Mouse (Mus musculus) ovary, postnatal 14 days (tissue): ENCODE data around the gene Olfr465-ps1.

Source experiments
- DNase-seq: peaks from one replicate; pipeline ENCODE4 v3.0.0; 2022; ENCODE audit warnings: low spot score

The Olfr465-ps1 gene

GRCm38 (mm10) chr13:65137789-65138188 is at the start of gene Olfr465-ps1:
Gene Olfr465-ps1 (plus strand): TSS chr13:65138089.
- no peak for DNase-seq

GRCm38 (mm10) chr13:65095923-65096322 is 42.0 kb upstream of the Olfr465-ps1 start:
- no peak for DNase-seq

- no peak for DNase-seq
Observed at GRCm38 (mm10) chr13:65097018-65097417, 40.9 kb upstream of the Olfr465-ps1 start.

DNA sequence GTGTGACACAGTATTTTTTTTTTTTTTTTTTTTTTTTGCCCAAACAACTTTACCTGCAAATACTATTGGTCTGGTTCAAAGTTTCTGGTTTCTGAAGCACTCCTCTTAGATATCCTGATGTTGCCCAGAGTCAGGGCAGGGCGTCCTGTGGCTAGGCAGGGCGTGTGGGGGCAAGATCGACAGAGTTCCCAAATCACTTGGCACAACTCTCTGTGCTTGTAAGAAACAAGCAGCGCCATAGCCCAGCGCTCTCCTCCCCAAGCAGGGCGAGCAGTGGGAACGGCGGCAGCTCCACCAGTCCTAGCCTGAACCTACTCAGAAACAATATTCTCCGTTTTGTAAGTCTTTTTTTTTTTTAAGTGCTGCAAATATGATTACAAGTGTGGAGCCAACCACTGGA is 37.2 kb upstream of the Olfr465-ps1 start:
- no peak for DNase-seq

GRCm38 (mm10) chr13:65101232-65101631 is 36.7 kb upstream of the Olfr465-ps1 start:
- DNase-seq, result no peak

DNA sequence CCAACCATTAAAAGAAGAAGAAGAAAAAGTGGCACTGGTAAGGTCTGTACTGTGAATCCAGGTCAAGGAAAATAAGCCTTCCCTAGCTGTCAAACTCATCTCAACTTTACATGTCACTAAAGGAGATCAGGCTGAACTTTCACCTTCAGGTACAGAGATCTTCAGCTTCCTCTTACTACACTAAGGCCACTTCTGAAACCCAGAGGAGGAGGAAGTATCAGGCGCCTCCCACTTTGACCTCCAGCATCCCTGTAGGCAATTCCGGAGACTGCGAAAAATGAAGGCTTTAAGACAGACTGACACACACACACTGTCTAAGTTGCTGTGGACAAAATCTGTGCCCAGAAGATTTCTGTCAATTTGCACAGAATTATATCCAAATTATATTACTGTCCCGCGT is 25.9 kb upstream of the Olfr465-ps1 start:
- DNase-seq, result no peak

DNA sequence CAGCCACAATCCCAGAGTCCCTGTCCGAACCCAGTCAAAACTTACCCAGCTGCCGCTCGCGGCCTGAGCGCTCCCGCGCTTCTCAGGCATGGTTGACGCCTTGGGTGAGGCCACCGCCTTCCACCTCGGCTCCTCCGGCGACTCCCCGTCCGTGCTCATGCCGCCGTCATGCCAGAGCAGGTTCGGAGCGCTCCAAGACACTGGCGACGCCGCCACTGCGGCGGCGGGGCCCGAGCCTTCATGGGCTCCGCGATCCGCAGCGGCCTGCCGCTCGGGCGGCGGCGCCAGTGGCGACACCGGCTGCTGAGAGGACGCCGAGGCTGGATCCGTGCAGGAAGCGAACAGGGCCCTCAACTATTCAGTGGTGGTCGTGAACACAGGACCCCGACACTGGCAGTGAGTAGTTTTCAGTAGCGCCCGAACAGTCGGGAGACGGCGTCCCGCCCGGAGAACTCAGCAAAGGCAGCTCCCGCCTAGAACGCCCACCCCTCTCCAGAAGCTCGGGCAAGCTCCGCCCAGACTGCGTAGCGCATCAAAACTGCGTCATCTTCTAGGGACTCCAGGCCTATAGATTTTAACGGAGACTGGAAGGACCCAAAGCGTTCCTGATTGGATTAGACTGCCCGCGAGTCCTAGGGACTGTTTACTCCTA is 25.3 kb upstream of the Olfr465-ps1 start, which contains the start of gene Mfsd14b:
Gene Mfsd14b, minus strand, starts transcription at position 517 of the 652 bp plus-strand sequence.
- DNase-seq, result peak; percentile 82

DNA sequence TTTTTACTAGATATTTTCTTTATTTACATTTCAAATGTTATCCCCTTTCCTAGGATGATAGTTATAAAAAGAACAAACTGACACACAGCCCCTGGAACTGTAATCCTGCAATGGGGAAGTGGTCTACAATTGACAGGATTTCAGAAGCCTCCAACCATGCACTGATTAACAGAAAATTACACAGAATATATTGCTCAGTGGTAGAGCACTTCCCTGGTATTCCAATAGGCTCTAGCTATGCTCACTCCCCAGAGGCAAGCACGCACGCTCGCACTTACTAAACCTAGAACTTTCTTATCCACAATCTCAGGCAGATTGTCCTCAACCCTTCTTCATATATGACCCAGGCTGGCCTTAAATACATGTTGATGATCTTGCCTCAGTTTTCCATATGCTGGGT is 24.6 kb upstream of the Olfr465-ps1 start:
- no peak for DNase-seq

GRCm38 (mm10) chr13:65120984-65121383 is 16.9 kb upstream of the Olfr465-ps1 start:
- no peak for DNase-seq

GRCm38 (mm10) chr13:65122111-65122510 is 15.8 kb upstream of the Olfr465-ps1 start:
- no peak for DNase-seq

DNA sequence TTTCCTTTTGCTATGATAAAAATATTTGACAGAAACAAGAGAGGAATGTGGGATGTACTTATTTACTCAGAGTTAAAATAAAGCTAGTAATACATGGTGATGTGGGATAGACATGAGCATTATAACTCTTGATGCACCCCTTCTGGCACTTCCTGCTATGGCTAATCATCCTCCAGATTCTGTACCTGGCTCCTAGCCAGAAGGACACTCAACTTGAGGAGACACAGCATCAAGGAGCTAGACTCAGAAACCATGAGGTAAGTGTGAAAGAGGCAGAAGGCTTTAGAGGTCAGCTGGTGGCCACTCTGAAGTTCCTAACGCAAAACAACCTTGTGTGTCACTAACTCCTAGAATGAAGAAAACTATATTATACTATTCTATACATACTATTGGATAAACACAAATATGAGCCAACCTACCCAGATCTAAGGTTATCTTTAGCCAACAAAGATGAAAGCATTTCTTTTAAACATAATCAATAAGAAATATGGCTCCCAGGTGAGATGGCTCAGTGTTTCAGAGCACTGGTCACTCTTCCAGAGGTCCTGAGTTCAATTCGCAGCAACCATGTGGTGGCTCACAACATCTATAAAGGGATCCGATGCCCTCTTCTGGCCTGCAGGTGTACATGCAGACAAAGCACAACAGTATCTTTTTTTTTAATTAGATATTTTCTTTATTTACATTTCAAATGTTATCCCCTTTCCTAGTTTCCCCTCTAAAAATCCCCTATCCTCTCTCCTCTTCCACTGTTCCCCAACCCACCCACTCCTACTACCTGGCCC is 10.6 kb upstream of the Olfr465-ps1 start:
- no peak for DNase-seq

DNA sequence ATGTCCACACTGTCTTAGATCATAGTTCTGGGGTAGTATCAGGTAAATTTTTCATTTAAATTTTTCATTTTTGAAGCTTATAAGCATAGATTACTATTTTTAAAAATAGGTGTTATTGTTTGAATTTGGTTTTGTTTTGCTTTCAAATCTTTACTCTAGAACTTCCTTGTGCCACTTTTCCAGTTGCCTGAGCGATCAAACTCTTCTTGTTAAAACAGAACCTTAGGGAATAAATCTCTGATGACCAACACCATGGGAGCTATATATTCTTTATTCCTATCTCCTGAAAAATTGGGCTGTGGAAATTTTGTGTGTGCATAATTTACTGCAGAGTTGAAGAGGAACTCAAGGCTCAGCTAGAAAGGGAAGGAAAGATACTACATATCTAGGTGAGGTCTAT is 12.1 kb downstream of the Olfr465-ps1 start, which contains the start of gene Olfr466:
Gene Olfr466, plus strand, starts transcription at position 301 of the 400 bp plus-strand sequence.
- no peak for DNase-seq

- DNase-seq, result no peak
Observed at GRCm38 (mm10) chr13:65174102-65174501, 36.2 kb downstream of the Olfr465-ps1 start.

- peak; percentile 3 for DNase-seq
Observed at GRCm38 (mm10) chr13:65175734-65176471, 38.0 kb downstream of the Olfr465-ps1 start.

GRCm38 (mm10) chr13:65176472-65177091 is 38.7 kb downstream of the Olfr465-ps1 start:
- no peak for DNase-seq
